Mouse (Mus musculus) midbrain, embryonic 15.5 days (tissue): ENCODE measurements around the gene Gm7137. TPM values are rescaled to one million over a fixed set of nuclear protein-coding genes. Genes with fewer than 3 reads are reported as not detected.
"Not testable (repeated sequence)": the region's sequence is repeated elsewhere in the genome, so short reads cannot be mapped to it uniquely, and the experiment has no call there.

Experiments
- ATAC-seq: fragments of 200-750 bp; cut with Nextera tagmentation; replicated peaks from 2 replicates; pipeline ENCODE4 v1.8.0; 2017; ENCODE audit warnings: moderate TSS enrichment
- H3K27ac ChIP-seq: fragments of 300-500 bp; sonication (generic); 2 replicates; pipeline ENCODE4 v1.5.1; 2015; ENCODE audit warnings: mild to moderate bottlenecking, inconsistent platforms
- H3K27me3 ChIP-seq: fragments of 300-500 bp; sonication (generic); replicated peaks from 2 replicates; pipeline ENCODE4 v1.6.1; 2015; ENCODE audit warnings: inconsistent platforms
- H3K36me3 ChIP-seq: fragments of 300-500 bp; sonication (generic); replicated peaks from 2 replicates; pipeline ENCODE4 v1.6.1; 2015; ENCODE audit warnings: inconsistent platforms
- H3K4me1 ChIP-seq: fragments of 300-500 bp; sonication (generic); 2 replicates; pipeline ENCODE4 v1.6.1; 2015; ENCODE audit warnings: inconsistent platforms
- H3K4me2 ChIP-seq: fragments of 300-500 bp; sonication (generic); 2 replicates; pipeline ENCODE4 v1.6.1; 2015; ENCODE audit warnings: inconsistent platforms, mild to moderate bottlenecking, moderate library complexity
- H3K4me3 ChIP-seq: fragments of 300-500 bp; sonication (generic); 2 replicates; pipeline ENCODE4 v1.5.1; 2015; ENCODE audit warnings: mild to moderate bottlenecking, inconsistent platforms
- H3K9ac ChIP-seq: fragments of 300-500 bp; sonication (generic); 2 replicates; pipeline ENCODE4 v1.6.1; 2015; ENCODE audit warnings: mild to moderate bottlenecking, inconsistent platforms
- H3K9me3 ChIP-seq: fragments of 300-500 bp; sonication (generic); 2 replicates; pipeline ENCODE4 v1.6.1; 2016; ENCODE audit warnings: inconsistent platforms
- WGBS: fragments of 180-500 bp; shearing (Covaris S2); methylation state at CpG from one replicate; pipeline ENCODE4 v1.1.7; 2015; ENCODE audit warnings: mixed read lengths; 5-methylcytosine and 5-hydroxymethylcytosine counted together
- polyA plus RNA-seq: library from polyadenylated mRNA; unstranded; fragments of >200 nt; fragmentation: Nextera tagmentation; extraction: Ambion mirVana; gene quantifications from 2 replicates; pipeline ENCODE4 v1.2.1, GENCODE M21; 2015

Gene Gm7137
- polyA plus RNA-seq, 1 experiment from 2014 or later, result not detected

- ATAC-seq, result no peak
- Histone ChIP-seq H3K4me3 (no peak within 1 kb of the TSS), H3K27ac (no peak within 1 kb of the TSS), H3K4me2 (no peak within 1 kb of the TSS), H3K27me3 (no peaks in the 10 kb centered on the region), H3K9me3 (no peaks in the 10 kb centered on the region), H3K36me3 (no peaks in the 10 kb centered on the region), H3K9ac (no peak within 1 kb of the TSS), H3K4me1 (no peaks in the 10 kb centered on the region)
- WGBS, result 72% methylated on average over 2 of the region's 2 CpGs
These were observed 7.0 kb upstream of the Gm7137 start, which contains the start of gene Gm9639 for GRCm38 (mm10) chr10:77794976-77795375. Gene Gm9639 (minus strand): TSS chr10:77795076.

DNA sequence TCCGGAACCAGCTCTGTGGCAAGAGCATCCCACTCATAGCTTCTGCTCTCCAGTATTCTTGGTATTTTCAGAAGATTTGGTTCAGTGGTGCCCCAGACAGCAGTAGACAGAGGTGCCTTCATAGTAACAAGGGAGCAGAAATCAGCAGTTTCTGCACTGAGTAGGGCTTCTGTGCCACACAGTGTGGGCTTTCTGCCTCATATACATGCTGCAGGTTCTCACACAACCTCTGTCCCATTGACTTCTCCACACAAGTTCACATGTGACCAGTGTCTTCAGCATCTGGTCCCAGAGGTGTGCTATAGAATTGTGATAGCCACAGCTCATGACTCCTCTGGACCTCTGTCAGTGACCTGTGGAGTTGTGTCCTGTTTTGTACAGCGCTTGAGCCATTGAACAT, 621 bp upstream of the Gm7137 start:
- no peak overlapping the region for H3K9ac ChIP-seq
- no peaks in the 10 kb centered on the region for H3K9me3 ChIP-seq
- H3K27me3 ChIP-seq, result no peaks in the 10 kb centered on the region
- no peak overlapping the region for H3K27ac ChIP-seq
- no peak overlapping the region for H3K4me3 ChIP-seq
- no peaks in the 10 kb centered on the region for H3K4me1 ChIP-seq
- H3K36me3 ChIP-seq, result no peaks in the 10 kb centered on the region
- 89% methylated on average over 2 of the region's 2 CpGs for WGBS
- ATAC-seq, result no peak
- H3K4me2 ChIP-seq, result no peak overlapping the region

DNA sequence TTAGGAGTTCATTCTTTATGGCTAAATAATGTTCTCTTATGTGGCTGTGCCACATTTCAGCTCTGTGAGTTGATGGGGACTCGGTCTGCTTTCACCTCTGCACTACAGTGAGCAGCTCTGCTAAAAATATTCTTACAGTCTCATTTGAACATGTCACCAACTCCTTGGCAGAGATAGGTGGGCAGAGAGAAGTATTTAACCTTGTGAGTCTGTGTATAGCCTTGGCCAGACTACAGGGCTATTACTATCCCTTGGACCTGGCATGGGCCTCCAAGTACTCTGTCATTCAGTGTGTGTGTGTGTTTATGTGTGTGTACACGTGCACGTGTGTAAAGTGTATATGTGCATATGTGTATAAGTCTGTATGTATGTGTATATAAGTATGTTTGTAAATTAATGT, 4.6 kb downstream of the Gm7137 start:
- H3K4me2 ChIP-seq, H3K27me3 ChIP-seq, H3K27ac ChIP-seq, H3K9me3 ChIP-seq, H3K4me1 ChIP-seq, H3K36me3 ChIP-seq, H3K9ac ChIP-seq, H3K4me3 ChIP-seq, ATAC-seq: not testable (repeated sequence)
- 86% methylated on average over 2 of the region's 3 CpGs for WGBS

- H3K27me3 ChIP-seq, result not testable (repeated sequence)
- 57% methylated on average over 1 of the region's 1 CpGs for WGBS
These were observed 5.6 kb downstream of the Gm7137 start, which contains the start of gene Gm3250 for GRCm38 (mm10) chr10:77782442-77782841. Gene Gm3250 (minus strand): TSS chr10:77782542.

DNA sequence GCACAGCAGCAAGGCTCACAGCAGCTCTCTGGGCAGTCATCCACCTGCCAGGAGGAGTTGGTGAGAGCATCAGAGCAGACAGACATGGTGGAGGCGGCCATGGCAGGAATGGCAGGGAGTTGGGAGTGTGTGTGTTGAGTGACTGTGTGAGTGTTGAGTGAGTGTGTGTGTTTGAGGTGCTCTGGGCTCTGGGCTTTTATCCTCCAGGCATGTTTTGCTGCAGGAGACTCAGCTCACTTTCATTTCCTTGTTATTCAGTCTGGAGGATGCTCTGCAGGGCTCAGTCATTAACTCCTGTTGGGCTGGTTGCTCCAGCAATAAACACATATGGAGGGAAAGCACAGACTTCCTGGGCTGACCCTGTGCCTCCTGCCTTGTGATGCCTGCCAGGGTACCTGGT, 11.2 kb downstream of the Gm7137 start, which contains the start of gene Gm7138:
Gene Gm7138 (minus strand): TSS at position 101 of the 400 bp plus-strand sequence.
- WGBS, result 62% methylated on average over 1 of the region's 1 CpGs
- not testable (repeated sequence) for ATAC-seq, H3K27me3 ChIP-seq, H3K36me3 ChIP-seq, H3K4me2 ChIP-seq, H3K9ac ChIP-seq, H3K27ac ChIP-seq, H3K9me3 ChIP-seq, H3K4me1 ChIP-seq, H3K4me3 ChIP-seq

More at GRCm38 (mm10) chr10:77782442-77782841, 5.6 kb downstream of the Gm7137 start, which contains the start of gene Gm3250:
- H3K4me3 ChIP-seq, H3K27ac ChIP-seq, H3K36me3 ChIP-seq, H3K4me1 ChIP-seq, H3K4me2 ChIP-seq, H3K9me3 ChIP-seq, ATAC-seq, H3K9ac ChIP-seq: not testable (repeated sequence)

DNA sequence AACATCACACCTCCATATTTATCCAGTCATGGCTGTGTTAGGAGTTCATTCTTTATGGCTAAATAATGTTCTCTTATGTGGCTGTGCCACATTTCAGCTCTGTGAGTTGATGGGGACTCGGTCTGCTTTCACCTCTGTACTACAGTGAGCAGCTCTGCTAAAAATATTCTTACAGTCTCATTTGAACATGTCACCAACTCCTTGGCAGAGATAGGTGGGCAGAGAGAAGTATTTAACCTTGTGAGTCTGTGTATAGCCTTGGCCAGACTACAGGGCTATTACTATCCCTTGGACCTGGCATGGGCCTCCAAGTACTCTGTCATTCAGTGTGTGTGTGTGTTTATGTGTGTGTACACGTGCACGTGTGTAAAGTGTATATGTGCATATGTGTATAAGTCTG, 15.9 kb downstream of the Gm7137 start:
- not testable (repeated sequence) for H3K4me1 ChIP-seq, H3K36me3 ChIP-seq, H3K9me3 ChIP-seq, H3K27ac ChIP-seq, H3K9ac ChIP-seq, H3K27me3 ChIP-seq, H3K4me2 ChIP-seq, ATAC-seq, H3K4me3 ChIP-seq
- WGBS, result 100% methylated on average over 2 of the region's 3 CpGs

DNA sequence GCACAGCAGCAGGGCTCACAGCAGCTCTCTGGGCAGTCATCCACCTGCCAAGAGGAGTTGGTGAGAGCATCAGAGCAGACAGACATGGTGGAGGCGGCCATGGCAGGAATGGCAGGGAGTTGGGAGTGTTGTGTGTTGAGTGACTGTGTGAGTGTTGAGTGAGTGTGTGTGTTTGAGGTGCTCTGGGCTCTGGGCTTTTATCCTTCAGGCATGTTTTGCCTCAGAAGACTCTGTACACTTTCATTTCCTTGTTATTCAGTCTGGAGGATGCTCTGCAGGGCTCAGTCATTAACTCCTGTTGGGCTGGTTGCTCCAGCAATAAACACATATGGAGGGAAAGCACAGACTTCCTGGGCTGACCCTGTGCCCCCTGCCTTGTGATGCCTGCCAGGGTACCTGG, 16.8 kb downstream of the Gm7137 start, which contains the start of gene Gm3238:
Gene Gm3238 (minus strand): TSS at position 101 of the 400 bp plus-strand sequence.
- not testable (repeated sequence) for ATAC-seq, H3K9ac ChIP-seq, H3K27ac ChIP-seq, H3K36me3 ChIP-seq, H3K9me3 ChIP-seq, H3K4me3 ChIP-seq, H3K27me3 ChIP-seq, H3K4me1 ChIP-seq, H3K4me2 ChIP-seq
- WGBS, result 75% methylated on average over 1 of the region's 1 CpGs

GRCm38 (mm10) chr10:77769727-77770126, 18.3 kb downstream of the Gm7137 start:
- no peak overlapping the region for H3K27ac ChIP-seq
- ATAC-seq, result no peak
- H3K4me3 ChIP-seq, result no peak overlapping the region
- no peak overlapping the region for H3K4me2 ChIP-seq
- no peak overlapping the region for H3K9ac ChIP-seq
- 83% methylated on average over 1 of the region's 1 CpGs for WGBS
- H3K27me3 ChIP-seq, result no peaks in the 10 kb centered on the region
- H3K4me1 ChIP-seq, result no peaks in the 10 kb centered on the region
- no peaks in the 10 kb centered on the region for H3K9me3 ChIP-seq
- no peaks in the 10 kb centered on the region for H3K36me3 ChIP-seq

GRCm38 (mm10) chr10:77759582-77759981, 28.4 kb downstream of the Gm7137 start, which contains the start of gene Gm3233:
Gene Gm3233 (minus strand): TSS chr10:77759682.
- H3K27me3 ChIP-seq, H3K9ac ChIP-seq, H3K36me3 ChIP-seq, H3K4me1 ChIP-seq, H3K4me3 ChIP-seq, H3K27ac ChIP-seq, H3K9me3 ChIP-seq, ATAC-seq, H3K4me2 ChIP-seq: not testable (repeated sequence)
- WGBS, result 90% methylated on average over 1 of the region's 1 CpGs

- Histone ChIP-seq H3K27ac (no peak overlapping the region), H3K36me3 (no peaks in the 10 kb centered on the region)
These were observed 34.6 kb downstream of the Gm7137 start for GRCm38 (mm10) chr10:77753448-77753847.

GRCm38 (mm10) chr10:77752312-77752711, 35.7 kb downstream of the Gm7137 start:
- not testable (repeated sequence) for H3K4me2 ChIP-seq, H3K27me3 ChIP-seq, H3K9me3 ChIP-seq, ATAC-seq, H3K4me3 ChIP-seq, H3K4me1 ChIP-seq, H3K27ac ChIP-seq, H3K36me3 ChIP-seq, H3K9ac ChIP-seq
- WGBS, result 62% methylated on average over 3 of the region's 3 CpGs

More at GRCm38 (mm10) chr10:77753448-77753847, 34.6 kb downstream of the Gm7137 start:
- no peak for ATAC-seq
- no peaks in the 10 kb centered on the region for H3K9me3 ChIP-seq
- no peak overlapping the region for H3K4me2 ChIP-seq
- no peaks in the 10 kb centered on the region for H3K27me3 ChIP-seq
- H3K4me3 ChIP-seq, result no peak overlapping the region
- H3K4me1 ChIP-seq, result no peaks in the 10 kb centered on the region
- H3K9ac ChIP-seq, result no peak overlapping the region

GRCm38 (mm10) chr10:77751254-77751653, 36.7 kb downstream of the Gm7137 start, which contains the start of gene Gm9736:
Gene Gm9736 (minus strand): TSS chr10:77751354.
- not testable (repeated sequence) for H3K4me3 ChIP-seq, H3K36me3 ChIP-seq, H3K4me1 ChIP-seq, ATAC-seq, H3K9ac ChIP-seq, H3K4me2 ChIP-seq, H3K27me3 ChIP-seq, H3K27ac ChIP-seq, H3K9me3 ChIP-seq
- 71% methylated on average over 1 of the region's 1 CpGs for WGBS

DNA sequence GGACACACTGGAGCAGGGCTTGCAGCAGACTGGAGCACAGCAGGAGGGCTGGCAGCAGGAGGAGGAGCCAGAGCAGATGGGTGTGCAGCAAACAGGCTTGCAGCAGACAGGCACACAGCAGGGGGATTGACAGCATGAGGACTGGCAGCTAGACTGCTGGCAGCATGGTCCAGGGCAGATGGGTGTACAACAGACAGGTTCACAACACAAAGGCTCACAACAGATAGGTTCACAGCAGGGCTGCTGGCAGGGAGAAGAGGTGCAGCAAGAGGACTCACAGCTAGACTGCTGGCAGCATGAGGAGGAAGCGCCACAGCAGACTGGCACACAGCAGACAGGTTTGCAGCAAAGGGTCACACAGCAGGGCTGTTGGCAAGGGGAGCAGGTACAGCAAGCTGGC, 37.3 kb downstream of the Gm7137 start:
- 68% methylated on average over 1 of the region's 1 CpGs for WGBS
- H3K4me2 ChIP-seq, H3K27ac ChIP-seq, H3K9ac ChIP-seq, H3K27me3 ChIP-seq, ATAC-seq, H3K36me3 ChIP-seq, H3K9me3 ChIP-seq, H3K4me3 ChIP-seq, H3K4me1 ChIP-seq: not testable (repeated sequence)
